Mouse (Mus musculus) heart, adult 2 months (tissue): ENCODE results near the gene Cnga1. TPM values are rescaled to one million over a fixed set of nuclear protein-coding genes. Genes with fewer than 3 reads are reported as not detected.

ENCODE experiments used
- DNase-seq, 2 experiments: peaks; one replicate each; pipeline ENCODE4 v3.0.0; 2021
- H3K27ac ChIP-seq: fragments of 200-600 bp; 2 replicates; pipeline ENCODE4 v1.8.1; 2022
- H3K27me3 ChIP-seq: fragments of 200-500 bp; 2 replicates; pipeline ENCODE4 v1.6.1; 2012; ENCODE audit warnings: mild to moderate bottlenecking, low read length, inconsistent platforms, mixed read lengths; ENCODE audit not compliant: control insufficient read depth, insufficient read depth
- H3K36me3 ChIP-seq: fragments of 200-500 bp; 2 replicates; pipeline ENCODE4 v1.6.1; 2012; ENCODE audit warnings: low read length, inconsistent platforms; ENCODE audit not compliant: control insufficient read depth, insufficient read depth
- H3K4me1 ChIP-seq: fragments of 200-500 bp; 2 replicates; pipeline ENCODE4 v1.6.1; 2011; ENCODE audit warnings: low read length; ENCODE audit not compliant: control insufficient read depth, insufficient read depth
- H3K4me3 ChIP-seq: fragments of 200-600 bp; 2 replicates; pipeline ENCODE4 v1.8.1; 2022
- H3K79me2 ChIP-seq: fragments of 200-500 bp; replicated peaks from 2 replicates; pipeline ENCODE4 v1.6.1; 2012; ENCODE audit warnings: mild to moderate bottlenecking, inconsistent platforms, low read length, moderate library complexity, mixed read lengths; ENCODE audit not compliant: control insufficient read depth, insufficient read depth
- H3K9ac ChIP-seq: fragments of 200-500 bp; 2 replicates; pipeline ENCODE4 v1.6.1; 2012; ENCODE audit warnings: low read depth, mild to moderate bottlenecking, control low read depth, inconsistent platforms, low read length, mixed read lengths
- CTCF ChIP-seq: fragments of 200-600 bp; IDR thresholded peaks from 2 replicates; pipeline ENCODE4 v1.8.1; 2022; ENCODE audit warnings: antibody characterized with exemption, mild to moderate bottlenecking, moderate library complexity
- EP300 ChIP-seq: fragments of 200-500 bp; IDR thresholded peaks from 2 replicates; pipeline ENCODE4 v1.6.1; 2011; ENCODE audit warnings: low read depth, low read length, control low read depth; ENCODE audit not compliant: insufficient read depth
- POLR2A ChIP-seq: fragments of 200-500 bp; IDR thresholded peaks from 2 replicates; pipeline ENCODE4 v1.6.1; 2011; ENCODE audit warnings: mild to moderate bottlenecking, low read depth, low read length, control low read depth; ENCODE audit not compliant: insufficient read depth
- WGBS: fragments of 180-500 bp; shearing (Covaris S2); methylation state at CpG from one replicate; pipeline ENCODE4 v1.1.7; 2018; 5-methylcytosine and 5-hydroxymethylcytosine counted together
- intact Hi-C: fragments of 180-260 bp; cut with DNase I; formaldehyde crosslinking; loops from one replicate; pipeline ENCODE4 v1.15.1; 2025
- polyA plus RNA-seq: library from polyadenylated mRNA; depleted of rRNA; stranded (reverse); fragments of >200 nt; gene quantifications from 2 replicates; pipeline ENCODE4 v1.2.3, GENCODE M21; 2012
- total RNA-seq, 2 experiments: library from RNA; stranded (reverse); gene quantifications; 2 replicates each; pipeline ENCODE4 v1.2.3; 2021

Cnga1 gene
- total and polyA plus RNA-seq, 3 experiments = not detected

DNA sequence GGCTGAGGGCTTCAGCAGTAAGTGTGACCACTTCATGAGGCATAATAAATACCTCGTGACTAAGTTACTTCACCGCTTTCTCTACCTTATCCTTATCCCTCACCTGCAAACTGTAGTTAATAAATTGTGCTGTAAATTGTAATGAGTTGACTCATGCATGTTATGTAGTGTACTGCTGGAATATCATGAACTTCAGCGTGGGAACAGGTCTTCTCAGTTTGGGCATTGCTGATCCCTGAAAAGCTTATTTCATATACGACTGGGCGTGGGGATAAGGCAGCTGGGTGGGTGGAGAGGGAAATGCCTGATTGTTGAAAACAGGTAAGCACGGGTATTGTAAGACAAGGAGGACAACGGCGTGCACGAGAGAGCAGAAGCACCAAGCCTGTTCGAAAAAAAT lies 2.9 kb upstream of the Cnga1 start:
- 32% methylated on average over 10 of the region's 10 CpGs for WGBS
- TF ChIP-seq POLR2A (no peak), CTCF (no peak), EP300 (no peak)
- H3K9ac ChIP-seq = no peak overlapping the region
- no peaks in the 10 kb centered on the region for H3K4me1 ChIP-seq
- intact Hi-C loops = no loop called here
- no peak overlapping the region for H3K4me3 ChIP-seq
- H3K36me3 ChIP-seq = no peaks in the 10 kb centered on the region
- 0 out of 2 replicates have a peak, but pooled peaks cover 2% of the 10 kb centered on the region for H3K27me3 ChIP-seq
- no peak for DNase-seq
- H3K79me2 ChIP-seq = no peaks in the 10 kb centered on the region
- H3K27ac ChIP-seq = no peak overlapping the region

DNA sequence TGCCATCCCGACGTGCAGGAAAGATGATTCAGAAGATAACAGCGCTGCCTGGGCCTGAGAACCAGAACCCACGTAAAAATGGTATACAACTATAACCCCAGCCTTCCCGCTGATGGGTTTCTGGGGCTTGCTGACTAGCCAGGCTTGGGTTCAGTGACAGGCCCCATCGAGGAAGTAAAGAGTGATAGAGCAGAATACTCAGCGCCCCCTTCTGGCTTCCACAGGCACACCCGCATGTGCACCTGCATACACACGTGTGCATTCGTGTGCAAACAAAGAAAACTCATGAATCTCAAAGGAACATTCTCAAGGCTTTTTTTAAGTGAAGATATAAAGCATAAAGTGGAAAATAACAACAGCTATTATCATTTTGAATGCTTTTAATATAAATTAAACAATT lies 2.1 kb upstream of the Cnga1 start:
- 0 out of 2 replicates have a peak, but pooled peaks cover 2% of the 10 kb centered on the region for H3K27me3 ChIP-seq
- H3K36me3 ChIP-seq = no peaks in the 10 kb centered on the region
- no peak overlapping the region for H3K9ac ChIP-seq
- TF ChIP-seq EP300 = no peak
- TF ChIP-seq CTCF = no peak
- no peak for TF ChIP-seq POLR2A
- H3K79me2 ChIP-seq = no peaks in the 10 kb centered on the region
- no peaks in the 10 kb centered on the region for H3K4me1 ChIP-seq
- 40% methylated on average over 10 of the region's 10 CpGs for WGBS
- no peak overlapping the region for H3K27ac ChIP-seq
- intact Hi-C loops = no loop called here
- no peak overlapping the region for H3K4me3 ChIP-seq
- no peak for DNase-seq

DNA sequence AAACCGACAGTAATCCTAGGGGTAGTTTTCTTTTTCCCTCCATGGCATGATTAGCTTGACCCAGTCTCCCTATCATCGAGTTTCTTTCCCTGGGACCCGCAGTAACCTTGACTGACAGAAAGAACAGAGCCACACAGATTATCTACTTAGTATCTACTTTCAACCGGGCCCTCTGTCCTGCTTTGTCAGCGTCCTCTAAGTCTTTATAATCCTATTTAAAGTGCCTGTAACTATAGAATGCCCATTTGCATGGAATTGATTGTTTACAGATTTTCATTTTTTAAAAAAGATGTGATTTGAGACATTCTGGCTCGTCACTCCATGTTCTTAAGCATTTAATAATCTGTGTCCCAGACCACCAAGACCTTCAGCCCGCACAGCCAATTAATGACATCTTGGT lies 420 bp downstream of the Cnga1 start:
- 56% methylated on average over 7 of the region's 7 CpGs for WGBS
- 0 out of 2 replicates have a peak, but pooled peaks cover 2% of the 10 kb centered on the region for H3K27me3 ChIP-seq
- TF ChIP-seq CTCF = no peak
- no peak for TF ChIP-seq POLR2A
- no peaks in the 10 kb centered on the region for H3K4me1 ChIP-seq
- no peaks in the 10 kb centered on the region for H3K79me2 ChIP-seq
- H3K36me3 ChIP-seq = no peaks in the 10 kb centered on the region
- intact Hi-C loops = no loop called here
- H3K9ac ChIP-seq = no peak overlapping the region
- no peak for DNase-seq
- no peak overlapping the region for H3K4me3 ChIP-seq
- H3K27ac ChIP-seq = no peak overlapping the region

DNA sequence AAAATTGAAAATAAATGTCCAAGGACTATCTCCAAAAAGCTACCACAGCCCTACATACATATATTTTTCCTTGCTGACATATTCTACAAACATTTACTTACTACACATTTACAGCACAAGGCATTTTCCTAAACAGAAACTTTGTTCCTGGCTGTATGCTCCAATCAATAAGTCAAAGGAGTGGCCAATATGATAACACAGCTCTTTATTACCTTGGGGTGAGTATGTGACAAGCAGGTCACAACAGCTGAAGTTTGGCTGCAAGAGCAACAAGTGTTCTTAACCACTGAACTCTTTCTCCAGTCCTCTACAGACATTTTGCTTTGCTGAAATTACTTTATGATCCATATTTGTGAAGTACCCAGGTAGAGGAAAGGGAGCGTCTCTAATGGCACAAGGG lies 4.0 kb downstream of the Cnga1 start:
- DNase-seq = no peak
- no peak overlapping the region for H3K9ac ChIP-seq
- no peaks in the 10 kb centered on the region for H3K79me2 ChIP-seq
- TF ChIP-seq POLR2A (no peak), CTCF (no peak), EP300 (no peak)
- no peak overlapping the region for H3K4me3 ChIP-seq
- intact Hi-C loops = no loop called here
- H3K4me1 ChIP-seq = no peaks in the 10 kb centered on the region
- H3K27me3 ChIP-seq = no peaks in the 10 kb centered on the region
- WGBS = 97% methylated on average over 1 of the region's 1 CpGs
- H3K27ac ChIP-seq = no peak overlapping the region
- no peaks in the 10 kb centered on the region for H3K36me3 ChIP-seq

DNA sequence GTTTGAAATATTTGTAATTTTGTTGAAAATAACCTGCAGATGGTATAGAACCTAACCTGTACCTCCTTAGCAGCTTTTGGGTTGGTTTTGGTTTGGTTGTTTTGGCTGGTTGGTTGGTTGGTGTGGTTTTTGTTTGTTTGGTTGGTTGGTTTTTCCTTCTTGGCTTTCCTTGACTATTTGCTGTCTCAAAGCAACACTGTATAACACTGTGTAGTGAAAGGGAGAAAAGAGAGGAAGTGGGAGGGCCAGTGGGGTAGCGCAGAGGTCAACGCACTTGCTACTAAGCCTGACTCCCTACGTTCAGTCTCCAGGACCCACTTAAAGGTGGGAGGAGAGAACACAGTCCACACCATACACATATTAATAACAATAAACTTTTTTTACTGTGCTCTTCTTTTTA lies 7.5 kb downstream of the Cnga1 start:
- no peak for DNase-seq
- no peaks in the 10 kb centered on the region for H3K79me2 ChIP-seq
- 75% methylated on average over 3 of the region's 3 CpGs for WGBS
- no peak overlapping the region for H3K9ac ChIP-seq
- no peak for TF ChIP-seq CTCF
- no peak for TF ChIP-seq POLR2A
- no peak for TF ChIP-seq EP300
- H3K4me3 ChIP-seq = no peak overlapping the region
- no peak overlapping the region for H3K27ac ChIP-seq
- H3K36me3 ChIP-seq = no peaks in the 10 kb centered on the region
- no peaks in the 10 kb centered on the region for H3K4me1 ChIP-seq
- no peaks in the 10 kb centered on the region for H3K27me3 ChIP-seq
- intact Hi-C loops = no loop called here

DNA sequence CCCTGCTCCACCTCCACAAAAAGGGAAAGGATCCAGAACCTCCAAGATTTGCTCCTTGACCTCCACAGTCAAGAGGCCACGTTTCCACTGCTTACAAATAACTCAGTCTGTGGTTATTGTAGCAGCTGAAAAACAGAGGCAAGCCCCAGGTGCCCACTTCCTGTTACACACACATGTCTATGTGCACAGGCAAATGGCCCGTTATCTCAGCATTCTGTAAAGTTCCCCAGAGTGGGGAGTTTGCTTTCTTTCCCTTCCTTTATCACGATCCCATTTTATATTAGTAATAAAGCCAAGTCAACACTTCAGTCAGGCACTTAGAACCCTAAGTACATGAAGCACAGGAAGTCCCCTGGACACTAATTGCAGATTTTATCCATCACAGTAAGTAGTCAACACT lies 8.0 kb downstream of the Cnga1 start:
- intact Hi-C loops = no loop called here
- TF ChIP-seq POLR2A (no peak), EP300 (no peak), CTCF (no peak)
- Histone ChIP-seq H3K36me3 (no peaks in the 10 kb centered on the region), H3K79me2 (no peaks in the 10 kb centered on the region), H3K27ac (no peak overlapping the region), H3K4me1 (no peaks in the 10 kb centered on the region), H3K4me3 (no peak overlapping the region), H3K9ac (no peak overlapping the region), H3K27me3 (no peaks in the 10 kb centered on the region)
- WGBS = 32% methylated on average over 3 of the region's 3 CpGs
- no peak for DNase-seq
